Mouse (Mus musculus) thymus, adult 18-20 months (tissue): Measurements from ENCODE around the gene Ankrd49.
A peak's percentile ranks its signal among the peaks of the same experiment; 100 is the strongest.

Experiments used
- DNase-seq, 2 experiments: peaks; one replicate each; pipeline ENCODE4 v3.0.0; 2022; ENCODE audit warnings: mixed read lengths in 2 of 2

The Ankrd49 gene

GRCm38 (mm10) chr9:14784039-14785002 is at the start of gene Ankrd49, which contains the start of gene Mre11a:
TSS of gene Ankrd49 (minus strand) at chr9:14784856.
TSS of gene Mre11a (plus strand) at chr9:14784654.
- DNase-seq, result peak; percentile 79 to 89

DNA sequence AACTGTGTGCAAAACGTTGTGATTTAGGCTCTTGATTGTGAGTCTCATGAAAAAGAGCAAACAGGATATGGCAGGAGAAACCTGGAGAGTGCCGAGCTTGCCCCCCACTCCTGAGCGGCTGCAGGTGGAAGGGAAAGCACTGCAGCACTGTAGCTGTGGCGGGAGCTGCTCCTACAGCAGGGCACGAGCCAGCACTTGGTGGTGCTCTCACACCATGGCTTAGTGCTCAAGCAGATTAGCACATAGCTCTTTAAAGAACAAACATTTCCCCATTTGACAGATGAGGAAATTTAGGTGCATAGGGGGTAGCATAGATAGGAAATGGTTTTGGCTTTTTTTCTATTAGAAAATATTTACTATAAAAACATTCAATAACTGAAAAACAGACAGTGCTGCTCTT is 47.4 kb upstream of the Ankrd49 start:
- no peak for DNase-seq

- no peak for DNase-seq
Observed at GRCm38 (mm10) chr9:14827875-14828274, 43.2 kb upstream of the Ankrd49 start.

DNA sequence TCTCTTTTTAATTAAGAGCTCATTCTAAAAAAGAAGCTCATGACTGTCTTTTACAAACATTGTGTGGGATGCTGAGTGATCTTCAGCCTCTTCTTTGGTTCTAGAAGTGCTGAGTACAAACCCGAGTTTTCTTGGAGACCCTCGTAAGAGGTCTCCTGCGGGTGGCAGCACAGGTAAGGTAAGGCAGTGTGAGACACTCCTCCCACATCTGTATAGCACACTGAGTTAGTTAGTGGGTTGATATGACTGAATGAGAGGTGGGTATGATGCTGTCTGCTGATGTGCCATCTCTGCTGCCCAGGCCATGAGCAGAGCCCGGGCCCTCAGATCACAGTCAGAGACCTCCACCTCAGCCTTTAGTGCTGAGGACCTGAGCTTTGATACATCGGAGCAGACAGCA is 40.2 kb upstream of the Ankrd49 start:
- no peak for DNase-seq

- no peak for DNase-seq
Observed at GRCm38 (mm10) chr9:14821396-14821795, 36.7 kb upstream of the Ankrd49 start.

DNA sequence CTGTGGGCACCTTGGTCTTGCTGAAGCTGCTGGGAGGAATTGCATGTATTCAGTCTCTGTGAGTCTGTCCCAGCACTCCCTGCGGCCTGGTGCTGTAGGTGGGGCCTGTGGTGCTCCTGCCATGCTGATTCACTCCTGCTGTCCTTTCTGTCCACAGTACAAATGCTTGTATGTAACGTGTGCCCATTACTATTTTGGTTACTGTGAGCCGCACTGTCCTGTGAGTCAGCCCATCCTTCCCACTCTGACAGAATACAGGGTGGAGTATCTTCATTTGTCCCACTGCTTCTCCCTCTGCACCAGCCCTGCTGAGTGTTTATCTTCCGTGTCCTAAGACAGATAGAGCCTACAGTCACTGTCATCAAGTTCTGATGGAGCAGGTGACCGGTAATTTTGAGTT is 25.5 kb upstream of the Ankrd49 start:
- no peak for DNase-seq

GRCm38 (mm10) chr9:14806786-14807185 is 22.1 kb upstream of the Ankrd49 start:
- no peak for DNase-seq

DNA sequence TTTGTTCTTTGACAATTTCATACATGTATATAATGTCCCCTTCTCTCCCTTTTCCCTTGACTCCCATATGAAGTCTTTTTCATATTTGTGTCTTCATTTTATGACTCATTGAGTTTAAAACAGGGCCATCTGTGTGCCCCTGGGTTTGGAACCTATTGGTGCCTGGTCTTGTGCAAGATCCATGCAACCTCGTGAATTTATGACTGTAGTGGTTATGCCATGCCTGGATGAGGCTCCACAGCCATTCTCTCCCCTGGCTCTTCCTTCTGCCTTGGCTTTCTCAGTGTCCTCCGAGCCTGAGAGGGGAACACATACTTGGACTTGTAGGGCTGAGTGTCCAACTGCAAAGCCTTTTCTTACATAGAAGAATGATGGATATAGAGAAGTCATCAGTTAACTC is 21.1 kb upstream of the Ankrd49 start:
- DNase-seq, result no peak

GRCm38 (mm10) chr9:14787356-14787755 is 2.7 kb upstream of the Ankrd49 start:
- no peak for DNase-seq

- no peak for DNase-seq
Observed at GRCm38 (mm10) chr9:14778341-14778740, 6.3 kb downstream of the Ankrd49 start.

DNA sequence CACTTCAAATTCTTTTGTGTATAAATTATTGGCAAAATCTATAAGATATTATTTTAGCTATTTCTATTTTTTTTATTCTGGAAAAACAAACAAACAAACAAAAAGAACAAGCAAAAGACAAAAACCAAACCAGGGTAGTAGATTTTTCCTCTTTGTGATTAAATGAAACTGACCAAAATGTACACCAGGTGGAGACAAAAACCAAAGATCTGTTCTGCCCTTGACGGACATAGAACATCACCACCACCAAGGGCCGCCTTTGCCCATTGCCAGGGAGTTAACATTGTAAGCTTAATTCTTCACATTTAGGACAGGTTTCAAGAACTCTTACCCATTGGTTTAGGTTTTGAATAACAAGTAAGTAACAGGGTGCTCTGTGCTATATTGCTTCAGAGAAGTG is 10.8 kb downstream of the Ankrd49 start:
- DNase-seq, result no peak

DNA sequence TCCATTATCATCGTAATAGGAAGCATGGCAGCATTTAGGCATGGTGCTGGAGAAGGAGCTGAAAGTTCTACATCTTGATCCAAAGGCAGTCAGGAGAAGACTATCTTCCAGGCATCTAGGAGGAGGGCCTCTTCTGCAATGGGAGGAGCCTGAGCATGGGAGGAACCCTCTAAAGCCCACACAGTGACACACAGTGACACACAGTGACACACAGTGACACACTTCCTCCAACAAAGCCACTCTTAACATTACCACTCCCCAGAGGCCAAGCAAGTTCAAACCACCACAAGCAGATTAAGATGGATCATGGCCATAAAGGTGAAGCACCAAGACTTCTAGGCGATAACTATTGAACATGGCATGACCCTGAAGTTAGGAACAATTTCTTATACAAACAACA is 12.6 kb downstream of the Ankrd49 start:
- no peak for DNase-seq

DNA sequence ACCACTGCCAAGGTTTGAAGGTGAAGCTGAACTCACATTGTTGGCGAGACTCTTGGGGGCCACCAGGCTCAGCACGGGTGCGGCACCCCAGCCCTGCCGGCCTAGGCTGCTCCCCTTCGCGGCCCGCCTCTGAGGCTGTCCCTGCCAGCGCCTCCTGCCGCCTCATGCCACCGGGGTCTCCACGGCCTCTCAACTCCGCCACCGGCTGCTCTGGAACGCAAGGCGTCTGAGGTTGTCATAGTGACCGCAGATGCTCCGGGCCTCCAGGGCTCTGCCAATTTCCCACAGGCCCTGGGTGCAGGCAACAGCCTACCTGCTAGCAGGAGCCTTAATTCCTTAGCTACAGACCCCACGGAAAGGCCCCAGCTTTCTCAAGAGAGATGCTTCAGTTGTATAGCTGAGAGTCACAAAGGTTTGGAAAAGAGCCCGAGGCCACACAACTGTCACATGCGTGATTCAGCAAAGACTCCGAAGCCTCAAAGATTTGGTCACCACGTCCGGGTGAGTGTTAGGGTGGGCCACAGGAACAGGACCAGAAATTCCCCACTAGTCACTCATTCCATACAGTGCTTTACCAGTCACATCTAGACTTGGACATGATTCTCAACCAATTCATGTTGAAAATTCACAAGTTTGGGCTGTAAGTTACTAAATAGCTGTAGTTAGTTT is 13.7 kb downstream of the Ankrd49 start, which contains the start of gene 1700012B09Rik:
Gene 1700012B09Rik (minus strand): TSS at position 228 of the 669 bp plus-strand sequence.
- no peak for DNase-seq

DNA sequence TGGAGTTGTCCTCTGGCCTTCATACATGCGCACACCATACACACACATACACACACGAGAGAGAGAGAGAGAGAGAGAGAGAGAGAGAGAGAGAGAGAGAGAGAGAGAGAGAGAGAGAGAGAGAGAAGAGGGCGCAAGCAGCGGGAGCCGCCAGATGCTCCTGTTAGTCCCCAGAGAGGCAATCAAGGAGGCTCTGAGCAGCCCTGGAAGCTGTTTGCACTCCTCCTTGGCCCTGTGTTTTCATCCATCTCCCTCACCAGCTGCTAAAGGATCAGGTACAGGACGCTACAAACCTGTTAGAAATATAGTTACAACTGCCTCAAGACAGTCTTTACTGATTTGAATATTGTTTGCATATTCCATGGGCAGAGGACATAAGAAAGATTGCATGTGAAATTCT is 14.8 kb downstream of the Ankrd49 start:
- no peak for DNase-seq

DNA sequence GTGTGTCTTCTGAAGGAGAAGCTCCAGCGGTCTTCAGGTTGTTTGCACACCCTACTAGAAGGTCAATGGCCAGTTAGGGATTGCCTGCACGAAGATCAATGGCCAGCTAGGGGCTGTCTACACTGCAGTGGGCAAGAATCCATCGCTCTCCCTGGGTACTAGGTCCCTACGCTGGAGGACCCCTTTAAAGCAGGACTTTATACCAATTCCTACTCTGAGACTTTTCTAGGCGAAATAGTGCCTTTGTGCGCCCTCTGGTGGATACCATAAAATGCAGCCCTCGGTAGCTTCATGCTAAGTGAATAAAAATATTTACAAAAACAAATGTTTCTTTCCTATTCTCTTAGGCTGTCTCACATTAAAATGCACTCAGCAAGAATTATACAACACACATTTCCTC is 19.9 kb downstream of the Ankrd49 start:
- peak in 1 of 2 experiments; percentile 7 for DNase-seq

- no peak for DNase-seq
Observed at GRCm38 (mm10) chr9:14759261-14759660, 25.4 kb downstream of the Ankrd49 start.

GRCm38 (mm10) chr9:14758590-14758989 is 26.1 kb downstream of the Ankrd49 start:
- no peak for DNase-seq

GRCm38 (mm10) chr9:14754469-14754868 is 30.2 kb downstream of the Ankrd49 start:
- no peak for DNase-seq

GRCm38 (mm10) chr9:14753947-14754346 is 30.7 kb downstream of the Ankrd49 start:
- DNase-seq, result no peak

DNA sequence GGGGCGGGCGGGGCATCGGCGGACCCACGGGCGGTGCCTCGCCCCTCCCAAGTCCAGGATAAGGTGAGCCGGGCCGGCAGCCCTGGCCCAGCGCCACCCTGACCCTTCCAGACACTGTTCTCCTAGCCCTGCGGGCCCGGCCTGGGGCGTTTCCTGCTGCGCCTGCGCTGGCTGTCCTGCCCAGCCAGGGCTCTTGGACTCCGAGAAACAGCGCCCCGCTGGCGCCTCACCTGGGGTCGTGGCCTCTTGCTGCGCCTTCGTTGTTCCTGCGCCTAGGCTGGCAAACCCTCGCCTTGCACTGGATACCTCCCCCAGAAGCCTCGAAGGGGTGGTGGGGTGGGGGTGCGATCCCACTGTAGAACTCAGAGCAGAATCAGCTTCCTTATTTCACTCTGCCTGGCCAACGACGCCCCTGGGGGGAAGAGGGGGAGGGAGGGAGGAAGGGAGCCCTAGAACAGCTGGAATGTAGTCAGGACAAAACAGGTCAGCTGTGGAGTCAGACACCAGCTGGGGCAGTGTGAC is 32.6 kb downstream of the Ankrd49 start, which contains the start of gene Fut4:
Gene Fut4 (minus strand): TSS at position 393 of the 522 bp plus-strand sequence.
- DNase-seq, result peak; percentile 26 to 28

GRCm38 (mm10) chr9:14751503-14752000 is 33.1 kb downstream of the Ankrd49 start:
- DNase-seq, result peak; percentile 11 to 14

GRCm38 (mm10) chr9:14750901-14751502 is 33.7 kb downstream of the Ankrd49 start:
- no peak for DNase-seq
